Mouse (Mus musculus) 3134 (cell line): ENCODE data around the gene Parpbp.

Source experiments
- DNase-seq: peaks from one replicate; pipeline ENCODE4 v3.0.0-alpha.2; 2011; ENCODE audit warnings: low spot score; ENCODE audit not compliant: insufficient read length; ENCODE audit errors: extremely low read depth

Gene Parpbp

GRCm38 (mm10) chr10:88146707-88147477, at the start of gene Parpbp, which contains the start of gene Nup37:
Gene Parpbp (minus strand): TSS chr10:88146941.
Gene Nup37 (plus strand): TSS chr10:88146992.
- DNase-seq: peak; percentile 93

DNA sequence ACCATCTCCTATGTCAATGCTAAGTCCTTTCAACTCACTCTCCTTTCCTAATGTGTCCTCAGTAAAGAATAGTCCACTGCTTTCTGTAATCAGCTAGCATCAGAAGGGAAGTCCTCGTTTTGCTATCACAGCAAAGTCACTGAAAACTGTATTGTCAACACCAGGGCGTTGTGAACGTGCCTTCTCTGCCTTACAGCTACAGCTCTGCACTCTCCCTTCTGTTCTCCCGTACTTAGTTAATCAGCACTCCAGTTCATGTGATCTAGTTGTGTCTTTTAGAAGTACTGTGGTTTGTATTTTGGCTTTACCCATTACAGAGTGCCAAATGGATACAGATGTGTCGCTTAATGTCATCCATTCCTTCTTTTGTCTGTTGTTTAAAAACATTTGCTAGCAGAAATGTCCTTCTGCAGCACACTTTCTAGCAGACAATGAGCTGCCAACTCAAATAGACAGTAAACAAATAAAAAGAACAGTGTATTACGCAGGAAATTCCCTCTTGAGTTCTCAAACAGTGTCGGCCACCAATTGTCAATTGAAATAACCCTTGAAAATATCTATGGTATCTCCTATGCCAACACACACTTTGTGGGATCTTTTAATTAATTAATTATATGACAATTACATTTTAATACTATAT, 20.8 kb upstream of the Parpbp start:
- no peak for DNase-seq

- DNase-seq: no peak
Observed at GRCm38 (mm10) chr10:88166158-88166557, 19.4 kb upstream of the Parpbp start.

DNA sequence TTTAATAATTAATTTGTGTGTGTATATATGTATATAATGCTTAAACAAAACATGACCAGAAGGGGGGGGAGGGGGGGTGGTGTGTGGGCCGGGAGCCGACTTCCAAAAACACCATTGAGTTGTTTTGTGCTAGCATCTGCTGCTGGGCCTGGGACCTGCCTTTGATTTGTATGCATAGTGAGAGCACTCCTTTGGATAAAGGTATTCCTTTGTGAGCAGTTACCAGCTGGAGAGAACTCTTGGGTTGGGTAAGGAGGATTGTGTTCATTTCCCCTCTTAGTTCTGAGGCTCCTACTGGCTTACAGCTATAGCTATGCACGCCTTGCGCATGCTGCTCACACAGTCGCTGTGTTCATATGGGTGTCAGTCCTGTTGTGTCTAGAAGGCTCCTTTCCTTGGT, 15.9 kb upstream of the Parpbp start:
- DNase-seq: no peak

DNA sequence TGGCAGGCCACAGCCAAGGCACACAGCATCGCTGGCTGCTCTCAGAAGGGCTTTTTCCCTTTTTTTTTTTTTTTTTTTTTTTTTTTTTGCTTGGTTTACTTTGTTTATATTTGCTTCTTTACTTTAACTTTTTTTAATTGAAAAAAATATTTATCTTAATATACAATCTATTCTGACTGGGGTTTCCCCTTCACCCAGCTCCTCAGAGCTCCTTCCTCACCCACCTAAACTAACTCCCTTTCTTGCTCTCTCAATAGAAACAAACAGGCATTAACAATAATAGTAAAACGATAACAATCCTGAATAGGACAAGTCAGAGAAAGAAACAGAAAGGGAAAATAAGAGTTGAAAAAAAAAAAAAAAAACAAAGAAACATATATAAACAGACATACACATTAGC, 15.4 kb upstream of the Parpbp start:
- no peak for DNase-seq

GRCm38 (mm10) chr10:88151658-88152057, 4.9 kb upstream of the Parpbp start:
- DNase-seq: no peak

DNA sequence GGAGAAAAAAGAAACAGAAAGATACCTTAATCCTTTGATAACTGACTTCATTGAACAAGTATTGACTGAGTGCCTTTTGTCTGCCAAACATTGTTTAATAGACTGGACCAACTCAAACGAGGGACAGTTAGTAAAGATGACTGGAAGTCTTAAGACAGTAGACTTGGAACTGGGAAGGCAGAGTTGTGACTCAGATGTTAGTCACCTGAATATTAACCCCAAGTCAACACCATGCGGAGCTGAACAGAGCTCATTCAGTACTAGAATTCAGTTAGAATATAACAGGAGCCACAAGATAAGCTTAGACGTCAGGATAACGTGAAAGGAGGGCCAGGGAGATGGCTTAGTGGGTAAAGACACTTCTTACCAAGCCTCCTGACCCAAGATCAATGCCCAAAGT, 3.6 kb upstream of the Parpbp start:
- peak; percentile 39 for DNase-seq

- no peak for DNase-seq
Observed at GRCm38 (mm10) chr10:88146187-88146586, 554 bp downstream of the Parpbp start.

GRCm38 (mm10) chr10:88135630-88136029, 11.1 kb downstream of the Parpbp start:
- peak; percentile 10 for DNase-seq

DNA sequence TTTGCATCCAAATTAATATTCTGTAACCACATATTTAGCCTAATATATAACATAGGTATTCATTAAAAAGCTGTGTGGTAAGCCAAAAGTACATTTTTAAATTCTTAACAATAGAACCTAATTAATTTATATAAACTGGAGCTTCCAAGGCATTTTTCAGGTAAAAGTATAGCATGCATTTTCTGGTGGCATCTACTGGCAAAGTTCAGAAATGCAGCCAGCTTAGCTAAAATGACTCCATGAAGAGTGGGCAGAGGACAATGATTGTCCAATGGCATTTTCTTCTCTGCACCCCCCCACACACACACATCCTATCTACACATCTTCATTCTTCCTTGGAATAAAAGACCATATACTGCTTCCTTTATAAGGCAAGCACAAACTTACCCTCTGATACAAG, 27.0 kb downstream of the Parpbp start:
- no peak for DNase-seq

- no peak for DNase-seq
Observed at GRCm38 (mm10) chr10:88113290-88113689, 33.5 kb downstream of the Parpbp start.

GRCm38 (mm10) chr10:88106169-88106568, 40.6 kb downstream of the Parpbp start:
- no peak for DNase-seq

- DNase-seq: no peak
Observed at GRCm38 (mm10) chr10:88090772-88091171, 56.0 kb downstream of the Parpbp start, which contains the start of gene Pmch. Gene Pmch (plus strand): TSS chr10:88091072.

DNA sequence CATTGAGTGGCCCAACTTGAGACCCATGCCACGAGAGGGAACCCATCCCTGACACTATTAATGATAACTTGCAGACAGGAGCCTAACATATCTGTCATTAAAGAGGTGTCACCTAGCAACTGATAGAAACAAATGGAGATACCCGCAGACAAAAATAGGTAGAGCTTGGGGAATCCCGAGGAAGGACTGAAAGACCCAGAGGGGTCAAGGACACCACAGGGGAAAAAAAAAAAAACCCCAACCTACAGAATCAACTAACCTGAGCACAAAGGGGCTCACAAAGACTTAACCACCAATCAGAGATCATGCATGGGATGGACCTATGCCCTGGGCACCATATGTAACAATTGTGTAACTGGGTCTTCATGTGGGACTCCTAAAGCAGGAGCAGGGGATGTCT, 79.4 kb downstream of the Parpbp start:
- no peak for DNase-seq

GRCm38 (mm10) chr10:88064872-88065271, 81.9 kb downstream of the Parpbp start:
- no peak for DNase-seq

- DNase-seq: no peak
Observed at GRCm38 (mm10) chr10:88063436-88063835, 83.3 kb downstream of the Parpbp start.

- DNase-seq: no peak
Observed at GRCm38 (mm10) chr10:88056950-88057649, 89.6 kb downstream of the Parpbp start.

GRCm38 (mm10) chr10:88054233-88054985, 92.3 kb downstream of the Parpbp start:
- DNase-seq: no peak

DNA sequence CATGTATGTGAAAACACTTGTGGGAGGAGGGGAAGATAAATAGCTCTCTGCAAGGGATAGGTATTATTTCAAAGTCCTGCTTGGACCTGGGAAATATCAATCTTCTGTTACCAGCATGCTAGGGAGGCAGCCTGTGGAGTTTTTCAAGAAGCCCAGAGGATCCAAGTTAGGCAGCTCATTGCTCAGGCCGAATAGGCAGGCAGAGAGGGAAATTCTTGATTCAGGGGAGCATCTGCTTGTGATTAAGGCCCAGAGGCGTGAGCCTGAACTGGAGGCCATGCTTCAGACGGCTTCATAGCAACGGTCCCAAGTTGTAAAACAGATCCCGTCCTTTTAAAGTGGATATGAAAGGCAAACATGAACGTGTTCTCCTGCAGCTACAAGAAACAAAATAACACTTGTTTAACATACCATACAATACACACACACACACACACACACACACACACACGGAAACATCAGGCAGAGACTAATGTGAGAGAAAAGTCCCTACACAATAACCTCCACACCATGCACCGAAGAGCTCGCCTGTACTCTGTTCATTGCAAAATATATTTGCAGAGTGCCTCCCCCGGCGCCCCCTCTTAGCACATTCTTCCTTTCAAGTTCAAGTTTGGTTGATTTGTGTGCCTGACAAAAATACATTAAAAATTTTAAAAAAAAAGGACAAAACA, 100.5 kb downstream of the Parpbp start:
- DNase-seq: no peak

DNA sequence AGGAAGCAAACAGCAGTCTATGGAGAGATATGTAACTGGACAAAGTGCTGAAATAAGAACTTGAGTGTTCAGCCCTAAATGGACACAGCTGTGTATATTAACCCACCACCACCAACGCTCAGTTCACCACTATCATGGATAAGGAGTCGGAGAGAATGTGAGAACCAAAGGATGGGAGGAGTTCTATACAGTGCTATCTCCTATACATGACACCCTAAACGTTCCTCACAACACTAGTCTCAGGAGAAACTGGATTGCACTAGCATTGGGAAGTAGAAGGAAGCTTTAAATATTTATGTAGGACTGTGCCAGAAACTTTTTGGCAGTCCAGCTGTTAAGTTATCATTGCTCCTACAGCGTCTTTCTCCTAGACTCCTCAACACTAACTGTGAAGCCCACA, 102.4 kb downstream of the Parpbp start:
- DNase-seq: no peak
